Mouse (Mus musculus): ENCODE measurements around the gene Ifnb1. TPM values are rescaled to one million over a fixed set of nuclear protein-coding genes. Genes with fewer than 3 reads are reported as not detected.
A peak's percentile ranks its signal among the peaks of the same experiment; 100 is the strongest.
"Not testable (repeated sequence)": the region's sequence is repeated elsewhere in the genome, so short reads cannot be mapped to it uniquely, and the experiment has no call there.

Ifnb1 gene
- not detected for total RNA-seq (2021)

DNA sequence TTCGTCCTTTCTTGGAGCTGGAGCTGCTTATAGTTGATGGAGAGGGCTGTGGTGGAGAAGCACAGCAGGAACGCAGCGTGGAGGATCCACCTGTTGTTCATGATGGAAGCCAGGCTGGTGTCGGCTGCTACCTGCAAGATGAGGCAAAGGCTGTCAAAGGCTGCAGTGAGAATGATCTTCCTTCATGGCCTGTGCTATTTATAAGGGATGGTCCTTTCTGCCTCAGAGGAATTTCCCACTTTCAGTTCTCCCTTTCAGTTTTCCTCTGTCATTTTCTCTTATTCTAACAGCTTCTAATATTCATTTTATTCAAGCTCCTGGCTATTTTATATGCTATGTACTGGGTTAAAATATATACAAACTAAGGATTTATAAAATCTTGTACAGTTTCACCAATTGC, at the start of gene Ifnb1:
Gene Ifnb1 (minus strand): TSS at position 101 of the 400 bp plus-strand sequence.
- intact Hi-C loops (cut with DNase I): no loop called here
- DNase-seq (ENCODE audit: low spot score in 2 of 2): no peak

DNA sequence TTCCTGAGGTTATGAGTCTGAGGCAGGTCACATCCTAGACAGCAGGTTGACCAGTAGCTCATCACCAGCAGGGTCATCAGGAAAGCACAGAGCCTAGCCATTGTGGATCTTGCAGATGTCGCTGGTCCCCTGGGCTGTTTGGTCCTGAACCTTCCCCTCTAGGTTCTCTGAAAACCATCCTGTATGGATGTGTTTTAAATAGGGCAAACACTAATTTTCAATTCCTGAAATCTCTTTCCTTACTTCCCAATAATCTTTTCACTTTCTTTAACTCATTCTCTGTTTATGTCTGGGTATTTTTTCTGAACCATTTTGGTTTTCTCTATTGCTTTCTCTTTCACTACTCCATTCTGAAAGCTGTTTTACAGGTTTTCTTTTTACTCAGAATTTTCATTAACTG, 49.1 kb upstream of the Ifnb1 start, which contains the start of gene Ifna14:
Gene Ifna14 (minus strand): TSS at position 101 of the 400 bp plus-strand sequence.
- no peak for DNase-seq (ENCODE audit: low spot score in 2 of 2)
- intact Hi-C loops (cut with DNase I): no loop called here

GRCm38 (mm10) chr4:88561791-88562190, 39.2 kb upstream of the Ifnb1 start:
- DNase-seq (ENCODE audit: low spot score in 2 of 2): no peak
- intact Hi-C loops (cut with DNase I): no loop called here

DNA sequence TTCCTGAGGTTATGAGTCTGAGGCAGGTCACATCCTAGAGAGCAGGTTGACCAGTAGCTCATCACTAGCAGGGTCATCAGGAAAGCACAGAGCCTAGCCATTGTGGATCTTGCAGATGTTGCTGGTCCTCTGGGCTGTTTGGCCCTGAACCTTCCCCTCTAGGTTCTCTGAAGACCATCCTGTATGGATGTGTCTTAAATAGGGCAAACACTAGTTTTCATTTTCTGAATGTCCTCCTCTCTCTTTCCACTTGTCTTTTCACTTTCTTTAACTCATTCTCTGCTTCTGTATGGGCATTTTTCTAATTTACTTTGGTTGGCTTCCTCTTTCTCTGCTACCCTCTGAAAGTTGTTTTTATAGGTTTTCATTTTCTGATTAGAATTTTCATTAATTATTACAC, 35.6 kb upstream of the Ifnb1 start, which contains the start of gene Ifna15:
Gene Ifna15 (minus strand): TSS at position 101 of the 400 bp plus-strand sequence.
- DNase-seq (ENCODE audit: low spot score in 2 of 2); intact Hi-C loops (cut with DNase I): not testable (repeated sequence)

- intact Hi-C loops (cut with DNase I): no loop called here
- DNase-seq (ENCODE audit: low spot score in 2 of 2): peak; percentile 52 to 66
Measured at GRCm38 (mm10) chr4:88550161-88550945, 27.8 kb upstream of the Ifnb1 start.

DNA sequence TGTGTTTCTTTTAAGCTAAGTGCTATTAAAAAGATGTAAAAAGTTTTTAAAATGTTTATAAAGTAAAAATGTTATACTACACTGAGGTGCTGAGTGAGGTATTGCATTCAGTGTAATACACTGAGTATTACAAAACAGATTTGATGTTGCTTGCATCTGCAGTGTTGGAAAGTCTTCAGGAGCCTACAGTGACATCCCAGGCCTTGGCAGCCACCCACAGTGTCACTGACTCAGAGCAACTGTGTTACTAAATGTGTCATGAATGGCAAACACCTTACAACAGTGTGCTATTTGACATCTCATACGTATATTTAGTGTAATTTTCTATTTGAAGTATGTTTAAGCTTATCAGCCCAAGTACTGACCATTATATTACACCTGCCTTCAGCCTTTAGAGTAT, 25.4 kb upstream of the Ifnb1 start:
- DNase-seq (ENCODE audit: low spot score in 2 of 2): no peak
- intact Hi-C loops (cut with DNase I): loop anchor here (10.0 kb wide), 3 partner anchors 193 to 763 kb away; partner anchors contain the start of gene Mllt3

DNA sequence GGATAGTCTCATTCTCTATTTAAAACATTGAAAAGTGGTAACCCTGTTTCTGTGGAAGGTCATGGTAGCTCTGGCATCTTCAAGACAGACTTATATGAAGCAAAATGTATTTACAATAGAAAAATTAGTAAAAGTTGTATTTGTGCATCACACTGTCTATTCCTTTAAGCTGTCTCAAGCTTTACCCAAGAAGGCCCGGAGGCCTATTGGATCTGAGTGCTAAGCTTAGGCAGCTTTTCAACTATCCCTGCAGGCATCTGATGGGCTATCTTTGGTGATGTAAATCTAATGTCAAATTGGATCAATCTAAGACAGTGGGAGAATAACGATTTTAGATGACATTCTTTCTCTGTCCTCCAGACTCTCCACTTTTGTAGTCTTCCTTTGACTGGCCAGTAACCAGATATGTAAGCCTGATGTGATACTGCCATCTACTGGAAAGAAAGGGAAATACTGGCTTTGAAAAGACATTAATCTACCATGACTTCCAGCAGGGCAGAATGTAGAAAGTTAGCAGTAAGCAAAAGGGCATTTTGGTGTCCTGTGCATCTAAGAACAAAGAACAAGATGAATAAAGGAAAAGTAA, 21.2 kb upstream of the Ifnb1 start:
- peak; percentile 46 to 74 for DNase-seq (ENCODE audit: low spot score in 2 of 2)
- intact Hi-C loops (cut with DNase I): loop anchor here (2.0 to 10.0 kb wide), 5 partner anchors 19 to 1175 kb away; partner anchors contain the start of gene Mllt3

DNA sequence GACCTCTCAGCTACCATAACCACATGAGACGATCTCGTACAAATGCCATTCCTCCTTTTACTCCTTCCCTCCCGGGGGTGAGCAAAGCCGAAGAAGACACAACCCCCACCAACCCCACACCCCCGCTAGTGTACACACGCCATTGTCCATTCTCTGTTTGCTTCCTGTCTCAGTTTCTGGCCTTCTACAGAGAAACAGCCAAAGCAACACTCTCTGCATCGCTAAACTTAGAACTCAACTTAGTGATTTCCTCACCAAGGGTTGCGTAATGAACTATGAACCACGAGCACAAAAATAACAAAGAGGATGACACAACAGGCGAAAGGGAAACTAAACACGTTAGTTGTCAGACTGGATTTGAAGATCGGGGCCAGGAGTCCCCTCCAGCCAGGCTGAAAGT, 14.8 kb upstream of the Ifnb1 start:
- no peak for DNase-seq (ENCODE audit: low spot score in 2 of 2)
- intact Hi-C loops (cut with DNase I): no loop called here

DNA sequence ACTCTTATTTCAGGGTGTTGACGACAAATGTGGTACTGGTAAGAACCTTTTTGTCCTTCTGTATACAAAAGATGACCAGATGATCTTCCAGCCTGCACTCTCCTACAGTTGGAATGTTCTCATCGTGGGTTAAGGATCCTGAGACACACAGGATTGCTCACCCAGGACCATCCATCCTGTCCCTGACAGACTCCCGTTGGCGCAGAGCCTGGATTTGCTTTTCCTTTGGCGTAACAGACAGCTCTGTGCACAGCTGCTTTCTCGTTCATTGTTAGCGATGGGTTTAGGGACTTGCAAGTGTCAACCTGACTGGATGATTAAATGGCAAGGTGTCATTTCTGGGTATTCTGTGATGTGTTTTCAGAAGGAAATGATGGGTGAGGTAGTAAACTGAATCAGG, 14.1 kb upstream of the Ifnb1 start:
- intact Hi-C loops (cut with DNase I): no loop called here
- no peak for DNase-seq (ENCODE audit: low spot score in 2 of 2)

DNA sequence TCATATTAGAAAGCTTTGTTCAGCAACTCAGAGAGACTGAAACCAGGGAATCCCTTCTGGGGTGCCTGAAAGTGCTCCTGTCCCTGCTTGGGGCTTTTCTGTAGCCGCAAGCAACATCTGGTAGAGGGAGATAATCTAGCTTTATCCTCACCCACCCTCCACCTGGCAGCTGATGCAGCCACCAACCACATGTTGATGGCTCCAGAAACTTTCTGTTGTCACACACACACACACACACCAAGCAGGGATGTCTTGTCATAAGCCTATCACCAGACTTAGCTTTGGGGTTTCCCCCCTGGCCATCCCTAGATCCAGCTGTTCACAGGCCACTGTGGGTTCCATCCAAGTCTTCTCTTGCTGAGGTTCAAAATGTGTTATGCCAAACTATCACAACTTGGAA, 13.2 kb upstream of the Ifnb1 start:
- intact Hi-C loops (cut with DNase I): no loop called here
- DNase-seq (ENCODE audit: low spot score in 2 of 2): no peak

DNA sequence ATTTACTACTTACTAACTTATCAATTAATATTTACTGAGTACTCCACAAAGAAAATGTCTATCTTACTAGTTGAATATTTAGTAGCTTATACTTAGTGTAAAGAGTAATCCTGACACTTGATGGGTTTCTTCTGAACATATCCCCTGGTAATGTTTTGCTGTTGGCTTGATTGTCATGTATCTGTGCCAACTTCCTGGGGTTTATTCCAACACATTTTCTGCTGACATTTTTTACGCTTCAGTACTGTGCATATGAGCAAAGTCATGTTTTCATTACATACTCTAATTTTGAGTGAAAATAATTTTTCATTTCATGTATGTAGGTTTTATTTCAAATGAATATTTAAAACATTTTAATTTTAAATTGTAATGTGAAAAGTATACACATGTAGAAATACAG, 12.3 kb upstream of the Ifnb1 start:
- DNase-seq (ENCODE audit: low spot score in 2 of 2): no peak
- intact Hi-C loops (cut with DNase I): no loop called here

- DNase-seq (ENCODE audit: low spot score in 2 of 2): no peak
- intact Hi-C loops (cut with DNase I): no loop called here
Measured at GRCm38 (mm10) chr4:88533499-88533898, 10.9 kb upstream of the Ifnb1 start.

DNA sequence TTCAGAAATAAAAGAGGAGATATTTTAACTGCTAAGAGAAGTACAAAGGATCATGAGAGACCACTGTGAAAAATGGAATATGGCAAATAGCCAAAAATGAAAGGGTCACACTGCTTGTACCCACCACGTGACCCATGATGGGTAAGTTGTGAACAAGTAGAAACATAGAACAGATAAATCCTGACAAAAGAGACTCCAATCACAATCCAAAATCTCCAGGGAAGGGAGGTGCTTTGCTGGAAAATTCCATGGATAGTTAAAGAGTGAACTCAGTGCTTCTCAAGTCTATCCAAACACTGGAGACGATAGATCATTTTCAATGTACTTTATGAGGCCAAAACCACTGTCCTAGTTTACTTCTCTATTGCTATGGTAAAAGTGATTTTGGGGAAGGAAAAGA, 8.3 kb upstream of the Ifnb1 start:
- intact Hi-C loops (cut with DNase I): no loop called here
- DNase-seq (ENCODE audit: low spot score in 2 of 2): no peak

GRCm38 (mm10) chr4:88530271-88530670, 7.7 kb upstream of the Ifnb1 start:
- intact Hi-C loops (cut with DNase I): no loop called here
- no peak for DNase-seq (ENCODE audit: low spot score in 2 of 2)

- DNase-seq (ENCODE audit: low spot score in 2 of 2): no peak
Measured at GRCm38 (mm10) chr4:88526379-88527049, 3.9 kb upstream of the Ifnb1 start.

DNA sequence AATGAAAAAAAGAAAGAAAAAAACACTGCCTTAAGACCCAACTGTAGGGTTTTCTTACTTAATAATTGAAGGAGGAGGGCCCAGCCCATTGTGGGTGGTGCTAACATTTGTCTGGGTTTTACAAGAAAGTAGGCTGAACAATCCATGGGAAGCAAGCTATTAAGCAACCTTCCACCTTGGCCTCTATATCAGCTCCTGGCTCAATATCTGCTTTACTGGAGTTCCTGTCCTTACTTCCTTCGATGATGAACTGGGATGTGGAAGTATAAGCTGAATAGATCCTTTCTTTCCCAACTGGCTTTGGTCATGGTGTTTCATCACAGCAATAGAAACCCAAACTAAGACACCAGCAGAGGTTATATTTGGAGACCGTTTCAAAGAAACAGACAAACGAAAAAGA, 2.8 kb upstream of the Ifnb1 start:
- DNase-seq (ENCODE audit: low spot score in 2 of 2): no peak
- intact Hi-C loops (cut with DNase I): loop anchor here (2.0 kb wide), 1 partner anchor 17 kb away; no protein-coding TSS in a partner anchor

More at GRCm38 (mm10) chr4:88526379-88527049, 3.9 kb upstream of the Ifnb1 start:
- intact Hi-C loops (cut with DNase I): no loop called here

DNA sequence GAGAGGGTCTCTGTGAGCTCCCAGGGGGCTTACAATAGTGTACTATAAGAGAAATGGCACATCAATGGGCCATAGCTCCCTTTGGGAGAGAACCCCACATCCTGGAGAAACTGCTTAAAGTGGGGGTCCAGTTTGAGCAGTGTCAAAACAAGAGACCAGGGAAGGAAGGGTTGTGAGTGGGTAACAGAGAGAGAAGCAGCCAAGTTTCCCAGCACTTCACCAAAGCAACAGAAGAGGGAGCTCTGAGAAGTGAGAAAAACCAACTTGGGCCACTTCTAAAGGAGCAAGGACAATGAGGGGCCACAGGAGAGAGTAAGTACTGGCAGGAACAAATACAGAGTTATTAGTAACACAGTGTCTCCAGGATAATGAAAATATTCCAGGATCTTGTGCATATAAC, 667 bp upstream of the Ifnb1 start:
- intact Hi-C loops (cut with DNase I): no loop called here
- DNase-seq (ENCODE audit: low spot score in 2 of 2): no peak

DNA sequence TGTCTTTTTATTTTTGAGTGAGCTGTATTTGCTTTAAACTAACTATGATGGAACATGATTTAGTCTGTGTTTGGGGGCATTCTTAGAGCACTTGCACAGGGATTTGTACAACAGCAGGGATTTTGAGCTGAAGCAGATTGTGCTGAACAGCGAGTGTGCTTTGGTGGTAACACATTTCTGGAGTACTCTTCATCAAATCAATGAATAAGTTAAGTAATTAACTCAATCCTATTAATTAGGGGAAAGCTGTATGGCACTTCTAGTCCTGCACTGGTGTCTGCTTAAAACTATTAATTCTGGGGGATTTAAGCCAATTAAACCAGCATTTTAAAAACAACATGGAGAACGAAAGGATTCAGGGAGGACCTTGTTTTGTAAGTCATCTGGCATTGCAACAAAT, 4.6 kb downstream of the Ifnb1 start:
- intact Hi-C loops (cut with DNase I): loop anchor here (10.0 kb wide), 1 partner anchor 163 kb away; no protein-coding TSS in a partner anchor
- no peak for DNase-seq (ENCODE audit: low spot score in 2 of 2)

- peak in 1 of 2 experiments; percentile 30 for DNase-seq (ENCODE audit: low spot score in 2 of 2)
- intact Hi-C loops (cut with DNase I): loop anchor here (10.0 kb wide), 1 partner anchor 161 kb away; no protein-coding TSS in a partner anchor
Measured at GRCm38 (mm10) chr4:88515711-88516211, 6.8 kb downstream of the Ifnb1 start.

- DNase-seq (ENCODE audit: low spot score in 2 of 2): no peak
- intact Hi-C loops (cut with DNase I): loop anchor here (10.0 kb wide), 1 partner anchor 160 kb away; no protein-coding TSS in a partner anchor
Measured at GRCm38 (mm10) chr4:88515250-88515649, 7.3 kb downstream of the Ifnb1 start.

Measured in left cerebral cortex, postnatal 25 days (tissue).